Mouse (Mus musculus) megakaryocyte, embryonic 14.5 days (primary cell): Measurements from ENCODE around the gene Sema4a. TPM values are rescaled to one million over a fixed set of nuclear protein-coding genes. Genes with fewer than 3 reads are reported as not detected.

Experiments
- H3K27me3 ChIP-seq: replicated peaks from 2 replicates; pipeline ENCODE3; 2012; ENCODE audit warnings: inconsistent platforms
- H3K36me3 ChIP-seq: replicated peaks from 2 replicates; pipeline ENCODE3; 2012; ENCODE audit warnings: low read length, inconsistent platforms, mixed read lengths
- H3K4me1 ChIP-seq: 2 replicates; pipeline ENCODE4 v1.6.1; 2012; ENCODE audit warnings: inconsistent platforms
- H3K4me3 ChIP-seq: replicated peaks from 2 replicates; pipeline ENCODE3; 2012; ENCODE audit warnings: moderate library complexity, mild to moderate bottlenecking, inconsistent platforms
- H3K9me3 ChIP-seq: 2 replicates; pipeline ENCODE4 v1.6.1; 2012; ENCODE audit warnings: inconsistent platforms
- FLI1 ChIP-seq: IDR thresholded peaks from 2 replicates; pipeline ENCODE4 v1.6.1; 2012; ENCODE audit warnings: low read length, inconsistent platforms, mixed read lengths
- GATA1 ChIP-seq: IDR thresholded peaks from 3 replicates; pipeline ENCODE4 v1.6.1; 2012; ENCODE audit warnings: mixed read lengths, low read length, inconsistent platforms, borderline replicate concordance
- polyA plus RNA-seq: library from polyadenylated mRNA; stranded (reverse); fragments of >175 nt; gene quantifications from 2 replicates; pipeline ENCODE4 v1.2.3, GENCODE M21; 2012; ENCODE audit warnings: low replicate concordance; ENCODE audit not compliant: insufficient read depth

Gene Sema4a
- polyA plus RNA-seq, 1 experiment: 26.0 TPM

GRCm38 (mm10) chr3:88420771-88421170 is 40.2 kb downstream of the Sema4a start:
- TF ChIP-seq FLI1 (no peak), GATA1 (no peak)
- Histone ChIP-seq H3K36me3 (peaks cover 59% of the 10 kb centered on the region), H3K4me3 (peak overlapping the region; percentile 6), H3K9me3 (no peaks in the 10 kb centered on the region), H3K27me3 (no peaks in the 10 kb centered on the region), H3K4me1 (peaks cover 87% of the 10 kb centered on the region)

DNA sequence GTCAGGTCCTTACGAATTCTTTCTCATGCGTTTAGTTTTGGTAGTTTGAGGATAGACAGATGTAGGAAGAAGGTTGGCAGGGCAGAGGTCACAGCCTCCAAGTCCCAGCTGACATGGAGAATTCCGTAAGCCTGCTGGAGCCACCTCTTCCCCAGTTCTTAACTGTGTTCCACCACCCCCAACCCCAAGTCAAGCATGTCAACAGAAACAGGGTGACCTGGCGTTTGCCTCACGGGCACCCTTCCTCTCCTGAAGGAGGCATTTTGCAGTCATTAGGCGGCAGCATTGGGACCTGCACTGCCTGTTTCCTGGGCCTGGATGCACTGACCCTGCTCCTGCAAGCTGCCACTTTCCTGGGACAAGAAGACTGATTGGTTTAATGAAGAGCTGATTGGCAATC is 43.0 kb downstream of the Sema4a start:
- TF ChIP-seq FLI1 (no peak), GATA1 (no peak)
- no peaks in the 10 kb centered on the region for H3K27me3 ChIP-seq
- peak overlapping the region; percentile 31 for H3K4me3 ChIP-seq
- peaks cover 87% of the 10 kb centered on the region for H3K4me1 ChIP-seq
- H3K9me3 ChIP-seq: no peaks in the 10 kb centered on the region
- peaks cover 87% of the 10 kb centered on the region for H3K36me3 ChIP-seq

- Histone ChIP-seq H3K27me3 (no peaks in the 10 kb centered on the region), H3K9me3 (no peaks in the 10 kb centered on the region), H3K4me1 (peaks cover 82% of the 10 kb centered on the region), H3K4me3 (no peak overlapping the region), H3K36me3 (peaks cover 99% of the 10 kb centered on the region)
- no peak for TF ChIP-seq FLI1
- no peak for TF ChIP-seq GATA1
Measured at GRCm38 (mm10) chr3:88415668-88416067, 45.3 kb downstream of the Sema4a start.

- H3K9me3 ChIP-seq: no peaks in the 10 kb centered on the region
- peaks cover 79% of the 10 kb centered on the region for H3K4me1 ChIP-seq
- TF ChIP-seq FLI1: no peak
- TF ChIP-seq GATA1: no peak
- peaks cover 68% of the 10 kb centered on the region for H3K36me3 ChIP-seq
- no peak overlapping the region for H3K4me3 ChIP-seq
- H3K27me3 ChIP-seq: no peaks in the 10 kb centered on the region
Measured at GRCm38 (mm10) chr3:88412636-88413035, 48.3 kb downstream of the Sema4a start.

- Histone ChIP-seq H3K36me3 (peaks cover 59% of the 10 kb centered on the region), H3K4me1 (peaks cover 79% of the 10 kb centered on the region), H3K4me3 (no peak overlapping the region), H3K27me3 (no peaks in the 10 kb centered on the region), H3K9me3 (no peaks in the 10 kb centered on the region)
- no peak for TF ChIP-seq GATA1
- TF ChIP-seq FLI1: no peak
Measured at GRCm38 (mm10) chr3:88411681-88412080, 49.3 kb downstream of the Sema4a start.

- Histone ChIP-seq H3K36me3 (peaks cover 48% of the 10 kb centered on the region), H3K4me1 (peaks cover 75% of the 10 kb centered on the region), H3K4me3 (peak overlapping the region; percentile 92)
Measured at GRCm38 (mm10) chr3:88410645-88411031, 50.3 kb downstream of the Sema4a start.

GRCm38 (mm10) chr3:88409741-88410644 is 51.0 kb downstream of the Sema4a start, which contains the start of gene Pmf1:
TSS of gene Pmf1 (minus strand) at chr3:88410331.
- Histone ChIP-seq H3K4me3 (peak within 1 kb of the TSS; percentile 92), H3K9me3 (no peaks in the 10 kb centered on the region), H3K27me3 (no peaks in the 10 kb centered on the region), H3K36me3 (peaks cover 42% of the 10 kb centered on the region), H3K4me1 (peaks cover 69% of the 10 kb centered on the region)
- no peak for TF ChIP-seq GATA1
- peak; percentile 23; the same call in 1 of the 2 replicates for TF ChIP-seq FLI1

More at GRCm38 (mm10) chr3:88410645-88411031, 50.3 kb downstream of the Sema4a start:
- no peaks in the 10 kb centered on the region for H3K27me3 ChIP-seq
- no peak for TF ChIP-seq GATA1
- no peak for TF ChIP-seq FLI1
- no peaks in the 10 kb centered on the region for H3K9me3 ChIP-seq

DNA sequence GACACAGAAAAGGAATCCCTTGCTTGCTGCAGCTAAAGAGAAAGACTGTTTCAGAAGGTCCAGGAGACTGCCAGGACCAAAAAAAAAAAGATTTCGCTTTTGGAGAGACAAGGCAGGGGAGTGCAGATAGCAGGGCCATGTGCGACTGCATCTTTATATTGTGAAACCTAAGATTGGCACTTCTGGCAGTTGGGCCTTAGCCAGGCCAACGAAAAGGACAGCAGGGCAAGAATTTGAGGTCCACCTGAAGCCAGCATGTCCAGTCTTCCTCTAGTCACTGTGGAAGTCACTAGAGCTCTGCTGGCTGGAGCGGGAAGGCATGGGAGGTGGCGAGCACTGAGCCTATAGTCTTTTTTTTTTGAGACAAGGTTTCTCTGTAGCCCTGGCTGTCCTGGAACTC is 52.0 kb downstream of the Sema4a start:
- Histone ChIP-seq H3K4me1 (peaks cover 66% of the 10 kb centered on the region), H3K36me3 (peaks cover 33% of the 10 kb centered on the region), H3K27me3 (no peaks in the 10 kb centered on the region), H3K4me3 (peak overlapping the region; percentile 85), H3K9me3 (no peaks in the 10 kb centered on the region)
- TF ChIP-seq FLI1 (no peak), GATA1 (no peak)

- Histone ChIP-seq H3K9me3 (no peaks in the 10 kb centered on the region), H3K27me3 (no peaks in the 10 kb centered on the region), H3K36me3 (peaks cover 32% of the 10 kb centered on the region), H3K4me1 (peaks cover 57% of the 10 kb centered on the region), H3K4me3 (peak overlapping the region; percentile 7)
- no peak for TF ChIP-seq FLI1
Measured at GRCm38 (mm10) chr3:88407529-88407928, 53.5 kb downstream of the Sema4a start.

- Histone ChIP-seq H3K4me1 (peaks cover 55% of the 10 kb centered on the region), H3K36me3 (peaks cover 32% of the 10 kb centered on the region), H3K27me3 (no peaks in the 10 kb centered on the region), H3K9me3 (no peaks in the 10 kb centered on the region), H3K4me3 (peak overlapping the region; percentile 69)
- TF ChIP-seq GATA1 (no peak), FLI1 (no peak)
Measured at GRCm38 (mm10) chr3:88407090-88407489, 53.9 kb downstream of the Sema4a start.
